Comparison of ENCODE assay signal across 8 mouse cellular contexts in genomic region chr2:29846061-29846853, GRCm38 (mm10). TPM values are rescaled to one million over a fixed set of nuclear protein-coding genes. Genes with fewer than 3 reads are reported as not detected.
DNase-seq lines count a peak whose midpoint lies in the region; ATAC-seq and TF ChIP-seq lines count a peak whose summit lies in the region.

No protein-coding gene starts in this region.

- H3K36me3 ChIP-seq in heart, embryonic 15.5 days, result peaks cover 18% of the 10 kb centered on the region
- H3K36me3 ChIP-seq in hindbrain, embryonic 14.5 days (replicated peaks; ENCODE audit: control insufficient read depth, insufficient read depth), result peaks cover 20% of the 10 kb centered on the region
- peaks cover 5% of the 10 kb centered on the region; the same call in 1 of the 2 replicates for H3K36me3 ChIP-seq in midbrain, embryonic 11.5 days (ENCODE audit: control insufficient read depth, insufficient read depth, low read length)

- H3K4me1 ChIP-seq in heart, embryonic 15.5 days (replicated peaks), result peaks cover 13% of the 10 kb centered on the region
- peaks cover 45% of the 10 kb centered on the region for H3K4me1 ChIP-seq in hindbrain, embryonic 14.5 days (replicated peaks; ENCODE audit: control insufficient read depth, insufficient read depth, low read length)
- H3K4me1 ChIP-seq in midbrain, embryonic 11.5 days (ENCODE audit: control insufficient read depth, insufficient read depth, low read length), result peaks cover 61% of the 10 kb centered on the region

- peak overlapping the region; percentile 48 for H3K4me2 ChIP-seq in heart, embryonic 15.5 days
- H3K4me2 ChIP-seq in hindbrain, embryonic 14.5 days (replicated peaks), result peak overlapping the region; percentile 78
- peak overlapping the region; percentile 82 for H3K4me2 ChIP-seq in midbrain, embryonic 11.5 days

- ATAC-seq in heart, embryonic 15.5 days (replicated peaks; ENCODE audit: insufficient number of reproducible peaks, insufficient read depth, low FRiP score, low read depth), result no peak
- peak; percentile 59 for ATAC-seq in hindbrain, embryonic 14.5 days (ENCODE audit: low FRiP score)
- ATAC-seq in midbrain, embryonic 11.5 days (ENCODE audit: low FRiP score), result peak; percentile 72

- no peak overlapping the region for H3K9ac ChIP-seq in heart, embryonic 15.5 days
- H3K9ac ChIP-seq in hindbrain, embryonic 14.5 days, result peak overlapping the region; percentile 95
- H3K9ac ChIP-seq in midbrain, embryonic 11.5 days (ENCODE audit: low read length), result peak overlapping the region; percentile 100

- H3K27me3 ChIP-seq in heart, embryonic 15.5 days, result peaks cover 54% of the 10 kb centered on the region
- H3K27me3 ChIP-seq in hindbrain, embryonic 14.5 days (ENCODE audit: control insufficient read depth, insufficient read depth, low read length), result no peaks in the 10 kb centered on the region
- H3K27me3 ChIP-seq in midbrain, embryonic 11.5 days (ENCODE audit: control insufficient read depth, insufficient read depth, low read length), result no peaks in the 10 kb centered on the region

- intact Hi-C loops in heart, postnatal 10 days (cut with DNase I), result no loop called here

- WGBS in heart, embryonic 15.5 days, result 15% methylated on average over 47 of the region's 47 CpGs
- WGBS in hindbrain, embryonic 14.5 days, result 2% methylated on average over 45 of the region's 47 CpGs
- WGBS in midbrain, embryonic 11.5 days, result 1% methylated on average over 46 of the region's 47 CpGs

- H3K9me3 ChIP-seq in heart, embryonic 15.5 days (replicated peaks), result no peaks in the 10 kb centered on the region
- no peaks in the 10 kb centered on the region for H3K9me3 ChIP-seq in hindbrain, embryonic 14.5 days (ENCODE audit: control insufficient read depth, low read length)
- H3K9me3 ChIP-seq in midbrain, embryonic 11.5 days (ENCODE audit: control insufficient read depth, low read length), result no peaks in the 10 kb centered on the region

- H3K4me3 ChIP-seq in heart, embryonic 15.5 days, result peak overlapping the region; percentile 30
- H3K4me3 ChIP-seq in hindbrain, embryonic 14.5 days (replicated peaks; ENCODE audit: low read length), result peak overlapping the region; percentile 69
- peak overlapping the region; percentile 92 for H3K4me3 ChIP-seq in midbrain, embryonic 11.5 days (ENCODE audit: low read depth, low read length)

- TF ChIP-seq POLR2A in brain, embryonic 14.5 days (IDR thresholded peaks at IDR 0.05; ENCODE audit: borderline replicate concordance, extremely low read depth, insufficient read depth, insufficient read length, poor library complexity, severe bottlenecking), result peak; percentile 50; the same call in 1 of the 2 replicates

- no peak for TF ChIP-seq CTCF in brain, embryonic 14.5 days (IDR thresholded peaks at IDR 0.05; ENCODE audit: borderline replicate concordance, extremely low read depth, insufficient read depth, insufficient read length)

- no peak for DNase-seq in heart, postnatal 10 days
- peak; percentile 73 for DNase-seq in brain, embryonic 14.5 days (ENCODE audit: low read depth)
- DNase-seq in hindbrain, embryonic 14.5 days (ENCODE audit: low spot score), result peak; percentile 56
- DNase-seq in midbrain, embryonic 11.5 days (ENCODE audit: low spot score, missing footprints), result peak; percentile 97
- DNase-seq in thymus, postnatal 25 days, result no peak
- no peak for DNase-seq in adrenal gland, postnatal 4 days (ENCODE audit: low spot score in 2 of 2)
- no peak for DNase-seq in thymus, adult 18-20 months

- H3K27ac ChIP-seq in heart, embryonic 15.5 days, result no peak overlapping the region
- peak overlapping the region; percentile 88 for H3K27ac ChIP-seq in hindbrain, embryonic 14.5 days
- H3K27ac ChIP-seq in midbrain, embryonic 11.5 days (ENCODE audit: low read depth, low read length), result peak overlapping the region; percentile 99

RNA-seq across cellular contexts. Expression of gene Cercam, which starts 22.7 kb away (rescaled TPM):
- polyA plus RNA-seq in heart, embryonic 15.5 days (2015; fragmentation: Nextera tagmentation; extraction: Ambion mirVana), result 17.9 and 24.4 TPM in 2 replicates
- total RNA-seq in heart, postnatal 10 days (2021), result 10 to 100 TPM; 13.0 to 13.9 TPM
- polyA plus RNA-seq in brain, embryonic 14.5 days (2012; rRNA removed), result 24.8 and 39.2 TPM in 2 replicates
- polyA plus RNA-seq in hindbrain, embryonic 14.5 days (2014; fragmentation: Nextera tagmentation; extraction: Ambion mirVana), result 15.9 and 19.1 TPM in 2 replicates
- 13.4 and 14.0 TPM in 2 replicates for polyA plus RNA-seq in midbrain, embryonic 11.5 days (2014; fragmentation: Nextera tagmentation; extraction: Ambion mirVana)
- 10 to 100 TPM; 28.3 to 34.4 TPM for total RNA-seq in adrenal gland, postnatal 4 days (2021)

RNA-seq across cellular contexts. Expression of gene Urm1, which starts 26.4 kb away (rescaled TPM):
- polyA plus RNA-seq in heart, embryonic 15.5 days (2015; fragmentation: Nextera tagmentation; extraction: Ambion mirVana), result 13.0 and 18.6 TPM in 2 replicates
- total RNA-seq in heart, postnatal 10 days (2021), result 10 to 100 TPM; 36.5 to 40.4 TPM
- 51.5 and 67.1 TPM in 2 replicates for polyA plus RNA-seq in brain, embryonic 14.5 days (2012; rRNA removed)
- polyA plus RNA-seq in hindbrain, embryonic 14.5 days (2014; fragmentation: Nextera tagmentation; extraction: Ambion mirVana), result 24.6 and 24.9 TPM in 2 replicates
- 18.5 and 21.5 TPM in 2 replicates for polyA plus RNA-seq in midbrain, embryonic 11.5 days (2014; fragmentation: Nextera tagmentation; extraction: Ambion mirVana)
- total RNA-seq in adrenal gland, postnatal 4 days (2021), result 10 to 100 TPM; 49.5 to 55.6 TPM

RNA-seq across cellular contexts. Expression of gene Odf2, which starts 42.8 kb away (rescaled TPM):
- 42.4 and 45.2 TPM in 2 replicates for polyA plus RNA-seq in heart, embryonic 15.5 days (2015; fragmentation: Nextera tagmentation; extraction: Ambion mirVana)
- total RNA-seq in heart, postnatal 10 days (2021), result 10 to 100 TPM; 30.5 to 33.8 TPM
- 72.4 and 100 TPM in 2 replicates for polyA plus RNA-seq in brain, embryonic 14.5 days (2012; rRNA removed)
- polyA plus RNA-seq in hindbrain, embryonic 14.5 days (2014; fragmentation: Nextera tagmentation; extraction: Ambion mirVana), result 49.0 and 63.5 TPM in 2 replicates
- 79.4 and 86.7 TPM in 2 replicates for polyA plus RNA-seq in midbrain, embryonic 11.5 days (2014; fragmentation: Nextera tagmentation; extraction: Ambion mirVana)
- 10 to 100 TPM; 80.0 to 82.1 TPM for total RNA-seq in adrenal gland, postnatal 4 days (2021)

RNA-seq across cellular contexts. Expression of gene Slc27a4, which starts 43.8 kb away (rescaled TPM):
- polyA plus RNA-seq in heart, embryonic 15.5 days (2015; fragmentation: Nextera tagmentation; extraction: Ambion mirVana), result 9.7 and 12.6 TPM in 2 replicates
- 10 to 100 TPM; 21.4 to 22.4 TPM for total RNA-seq in heart, postnatal 10 days (2021)
- polyA plus RNA-seq in brain, embryonic 14.5 days (2012; rRNA removed), result 67.6 and 78.8 TPM in 2 replicates
- polyA plus RNA-seq in hindbrain, embryonic 14.5 days (2014; fragmentation: Nextera tagmentation; extraction: Ambion mirVana), result 40.1 and 43.7 TPM in 2 replicates
- polyA plus RNA-seq in midbrain, embryonic 11.5 days (2014; fragmentation: Nextera tagmentation; extraction: Ambion mirVana), result 15.2 and 15.9 TPM in 2 replicates
- total RNA-seq in adrenal gland, postnatal 4 days (2021), result 10 to 100 TPM; 31.0 to 34.0 TPM

RNA-seq across cellular contexts. Expression of gene Trub2, which starts 58.0 kb away (rescaled TPM):
- polyA plus RNA-seq in heart, embryonic 15.5 days (2015; fragmentation: Nextera tagmentation; extraction: Ambion mirVana), result 21.0 and 29.8 TPM in 2 replicates
- total RNA-seq in heart, postnatal 10 days (2021), result 10 to 100 TPM; 37.2 to 37.4 TPM
- polyA plus RNA-seq in brain, embryonic 14.5 days (2012; rRNA removed), result 43.2 and 47.8 TPM in 2 replicates
- 23.9 and 26.3 TPM in 2 replicates for polyA plus RNA-seq in hindbrain, embryonic 14.5 days (2014; fragmentation: Nextera tagmentation; extraction: Ambion mirVana)
- 25.9 and 29.1 TPM in 2 replicates for polyA plus RNA-seq in midbrain, embryonic 11.5 days (2014; fragmentation: Nextera tagmentation; extraction: Ambion mirVana)
- total RNA-seq in adrenal gland, postnatal 4 days (2021), result 10 to 100 TPM; 56.8 to 57.3 TPM

Comparison
In these comparisons a context has a peak if more than half of its experiments do, and no peak if none do; other contexts are left out.
1. H3K4me3 ChIP-seq: peak in every context shown above with its lines; median percentile 92 in midbrain, embryonic 11.5 days; 69 in hindbrain, embryonic 14.5 days; 30 in heart, embryonic 15.5 days.
2. DNase-seq: peak in brain, embryonic 14.5 days (single experiment), hindbrain, embryonic 14.5 days (single experiment) and midbrain, embryonic 11.5 days (single experiment); none in heart, postnatal 10 days (0 of 2), thymus, postnatal 25 days (single experiment), adrenal gland, postnatal 4 days (0 of 2) and thymus, adult 18-20 months (0 of 2).
3. Peak in every context shown above with its lines, with median percentiles within 50 percentile points of each other: H3K4me2 ChIP-seq.